Mouse (Mus musculus) megakaryocyte, embryonic 14.5 days (primary cell): ENCODE data around the gene Snx33. TPM values are rescaled to one million over a fixed set of nuclear protein-coding genes. Genes with fewer than 3 reads are reported as not detected.
A peak's percentile ranks its signal among the peaks of the same experiment; 100 is the strongest.
"Not testable (repeated sequence)": the region's sequence is repeated elsewhere in the genome, so short reads cannot be mapped to it uniquely, and the experiment has no call there.

Experiments used
- H3K27me3 ChIP-seq: replicated peaks from 2 replicates; pipeline ENCODE3; 2012; ENCODE audit warnings: inconsistent platforms
- H3K36me3 ChIP-seq: replicated peaks from 2 replicates; pipeline ENCODE3; 2012; ENCODE audit warnings: low read length, inconsistent platforms, mixed read lengths
- H3K4me1 ChIP-seq: 2 replicates; pipeline ENCODE4 v1.6.1; 2012; ENCODE audit warnings: inconsistent platforms
- H3K4me3 ChIP-seq: replicated peaks from 2 replicates; pipeline ENCODE3; 2012; ENCODE audit warnings: moderate library complexity, mild to moderate bottlenecking, inconsistent platforms
- H3K9me3 ChIP-seq: 2 replicates; pipeline ENCODE4 v1.6.1; 2012; ENCODE audit warnings: inconsistent platforms
- FLI1 ChIP-seq: IDR thresholded peaks from 2 replicates; pipeline ENCODE4 v1.6.1; 2012; ENCODE audit warnings: low read length, inconsistent platforms, mixed read lengths
- GATA1 ChIP-seq: IDR thresholded peaks from 3 replicates; pipeline ENCODE4 v1.6.1; 2012; ENCODE audit warnings: mixed read lengths, low read length, inconsistent platforms, borderline replicate concordance
- polyA plus RNA-seq: library from polyadenylated mRNA; stranded (reverse); fragments of >175 nt; gene quantifications from 2 replicates; pipeline ENCODE4 v1.2.3, GENCODE M21; 2012; ENCODE audit warnings: low replicate concordance; ENCODE audit not compliant: insufficient read depth

Snx33 gene
- polyA plus RNA-seq, 1 experiment, result 0.19 TPM

- Histone ChIP-seq H3K9me3 (no peaks in the 10 kb centered on the region), H3K4me3 (no peak overlapping the region), H3K36me3 (peaks cover 7% of the 10 kb centered on the region), H3K27me3 (peaks cover 65% of the 10 kb centered on the region), H3K4me1 (no peaks in the 10 kb centered on the region)
- no peak for TF ChIP-seq GATA1
- no peak for TF ChIP-seq FLI1
Observed at GRCm38 (mm10) chr9:56913991-56914390, 14.2 kb downstream of the Snx33 start.

DNA sequence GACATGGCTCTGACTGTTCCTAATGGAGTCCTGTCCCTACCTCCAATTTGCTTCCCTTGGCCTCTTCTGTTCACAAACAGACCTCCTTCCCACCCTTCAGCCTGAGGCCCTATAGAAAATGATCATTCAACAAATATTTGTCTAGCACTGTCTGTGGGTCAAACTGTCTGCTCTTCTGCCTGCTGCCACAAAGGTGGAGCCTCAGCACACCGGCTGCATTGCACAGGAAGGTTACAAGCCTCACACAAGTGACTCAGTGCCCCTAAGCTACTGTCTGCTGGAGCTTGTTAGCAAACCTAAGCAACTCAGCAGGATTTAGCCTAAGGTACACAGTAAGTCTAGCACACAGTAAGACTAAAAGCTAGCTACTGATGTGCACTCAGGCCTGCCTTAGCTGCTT, 17.2 kb downstream of the Snx33 start:
- no peaks in the 10 kb centered on the region for H3K9me3 ChIP-seq
- H3K4me1 ChIP-seq, result peaks cover 5% of the 10 kb centered on the region; the same call in 1 of the 2 replicates
- no peak for TF ChIP-seq FLI1
- TF ChIP-seq GATA1, result no peak
- H3K36me3 ChIP-seq, result no peaks in the 10 kb centered on the region
- no peak overlapping the region for H3K4me3 ChIP-seq
- peaks cover 62% of the 10 kb centered on the region for H3K27me3 ChIP-seq

DNA sequence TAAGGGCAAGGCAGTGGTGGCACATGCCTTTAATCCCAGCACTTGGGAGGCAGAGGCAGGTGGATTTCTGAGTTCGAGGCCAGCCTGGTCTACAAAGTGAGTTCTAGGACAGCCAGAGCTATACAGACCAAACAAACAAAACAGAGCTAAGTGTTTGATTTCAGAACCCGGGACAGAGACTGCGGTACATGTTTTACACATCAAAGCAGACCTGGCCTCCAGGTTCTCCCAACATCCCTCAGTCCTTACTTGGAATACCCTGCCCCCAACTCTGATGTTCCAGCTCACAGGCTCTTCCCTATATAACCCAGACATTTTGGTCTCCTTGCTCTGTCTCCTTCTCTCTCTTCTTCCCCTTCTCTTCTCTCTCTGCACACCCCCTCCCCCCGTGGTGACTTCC, 18.2 kb downstream of the Snx33 start:
- not testable (repeated sequence) for H3K9me3 ChIP-seq, H3K4me3 ChIP-seq, H3K4me1 ChIP-seq, H3K36me3 ChIP-seq
- peaks cover 63% of the 10 kb centered on the region for H3K27me3 ChIP-seq

DNA sequence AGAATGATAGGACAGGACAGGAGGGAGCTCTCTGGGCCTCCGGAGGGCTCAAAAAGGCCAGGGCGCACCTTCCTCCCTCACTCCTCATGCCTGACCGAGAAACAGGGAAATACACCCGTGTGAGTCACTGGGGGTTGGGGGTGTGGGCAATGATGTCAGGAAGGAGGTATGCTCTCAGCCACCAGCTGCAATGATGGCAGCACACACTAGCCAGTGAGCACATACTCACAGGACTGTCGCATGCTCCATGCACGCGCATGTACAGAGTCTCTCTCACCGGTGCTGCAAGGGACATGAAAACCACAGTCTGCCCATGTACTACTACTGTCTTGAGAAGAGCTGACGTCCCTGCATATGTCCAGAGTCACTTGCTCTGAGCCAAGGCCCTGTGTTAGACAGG, 20.6 kb downstream of the Snx33 start:
- TF ChIP-seq FLI1 (no peak), GATA1 (no peak)
- Histone ChIP-seq H3K4me3 (peak overlapping the region; percentile 62), H3K4me1 (peaks cover 5% of the 10 kb centered on the region; the same call in 1 of the 2 replicates), H3K36me3 (no peaks in the 10 kb centered on the region), H3K9me3 (no peaks in the 10 kb centered on the region), H3K27me3 (peaks cover 57% of the 10 kb centered on the region)

GRCm38 (mm10) chr9:56903662-56904061, 24.5 kb downstream of the Snx33 start:
- Histone ChIP-seq H3K27me3 (peaks cover 49% of the 10 kb centered on the region), H3K9me3 (no peaks in the 10 kb centered on the region), H3K36me3 (no peaks in the 10 kb centered on the region), H3K4me1 (peaks cover 11% of the 10 kb centered on the region; the same call in 1 of the 2 replicates), H3K4me3 (no peak overlapping the region)
- TF ChIP-seq FLI1 (no peak), GATA1 (no peak)

DNA sequence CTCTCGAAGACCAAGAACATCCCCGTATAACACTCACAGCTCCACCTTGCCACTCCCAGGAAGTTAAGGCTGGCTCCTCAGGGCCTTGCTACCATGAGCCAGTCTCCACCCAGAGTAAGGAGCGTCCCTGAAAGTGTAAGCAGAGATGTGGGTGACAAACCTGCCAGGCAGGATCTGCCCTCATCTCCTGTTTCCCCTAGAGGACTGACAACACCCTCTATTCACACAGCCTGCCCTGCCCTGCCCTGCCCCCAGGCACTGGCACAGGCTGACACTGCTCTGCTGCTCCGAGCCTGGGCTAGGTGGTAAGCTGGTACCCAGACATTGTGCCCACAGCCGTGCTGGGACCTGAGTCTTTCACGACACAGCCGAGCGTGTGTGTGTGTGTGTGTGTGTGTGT, 27.0 kb downstream of the Snx33 start:
- Histone ChIP-seq H3K27me3 (peaks cover 64% of the 10 kb centered on the region), H3K36me3 (no peaks in the 10 kb centered on the region), H3K4me1 (peaks cover 6% of the 10 kb centered on the region; the same call in 1 of the 2 replicates), H3K4me3 (no peak overlapping the region), H3K9me3 (no peaks in the 10 kb centered on the region)
- TF ChIP-seq GATA1 (no peak), FLI1 (no peak)

- H3K4me1 ChIP-seq, result peaks cover 6% of the 10 kb centered on the region; the same call in 1 of the 2 replicates
- H3K4me3 ChIP-seq, result no peak overlapping the region
- peaks cover 65% of the 10 kb centered on the region for H3K27me3 ChIP-seq
- TF ChIP-seq FLI1, result no peak
- no peak for TF ChIP-seq GATA1
- H3K36me3 ChIP-seq, result no peaks in the 10 kb centered on the region
- H3K9me3 ChIP-seq, result no peaks in the 10 kb centered on the region
Observed at GRCm38 (mm10) chr9:56900571-56900970, 27.6 kb downstream of the Snx33 start.

GRCm38 (mm10) chr9:56900060-56900459, 28.1 kb downstream of the Snx33 start:
- TF ChIP-seq FLI1, result no peak
- no peak for TF ChIP-seq GATA1
- H3K4me1 ChIP-seq, result peaks cover 6% of the 10 kb centered on the region; the same call in 1 of the 2 replicates
- H3K36me3 ChIP-seq, result no peaks in the 10 kb centered on the region
- H3K9me3 ChIP-seq, result no peaks in the 10 kb centered on the region
- H3K27me3 ChIP-seq, result peaks cover 65% of the 10 kb centered on the region
- H3K4me3 ChIP-seq, result no peak overlapping the region

GRCm38 (mm10) chr9:56899409-56899808, 28.8 kb downstream of the Snx33 start:
- Histone ChIP-seq H3K27me3 (peaks cover 69% of the 10 kb centered on the region), H3K4me1 (peaks cover 7% of the 10 kb centered on the region; the same call in 1 of the 2 replicates), H3K36me3 (no peaks in the 10 kb centered on the region), H3K4me3 (no peak overlapping the region), H3K9me3 (no peaks in the 10 kb centered on the region)
- no peak for TF ChIP-seq GATA1
- TF ChIP-seq FLI1, result no peak

- no peak overlapping the region for H3K4me3 ChIP-seq
- H3K27me3 ChIP-seq, result peaks cover 82% of the 10 kb centered on the region
- no peak for TF ChIP-seq GATA1
- TF ChIP-seq FLI1, result no peak
- H3K4me1 ChIP-seq, result peaks cover 19% of the 10 kb centered on the region
- no peaks in the 10 kb centered on the region for H3K9me3 ChIP-seq
- H3K36me3 ChIP-seq, result no peaks in the 10 kb centered on the region
Observed at GRCm38 (mm10) chr9:56896779-56897178, 31.4 kb downstream of the Snx33 start.

GRCm38 (mm10) chr9:56894006-56894405, 34.2 kb downstream of the Snx33 start:
- H3K4me3 ChIP-seq, result no peak overlapping the region
- H3K36me3 ChIP-seq, result no peaks in the 10 kb centered on the region
- no peaks in the 10 kb centered on the region for H3K9me3 ChIP-seq
- peaks cover 88% of the 10 kb centered on the region for H3K27me3 ChIP-seq
- no peak for TF ChIP-seq FLI1
- TF ChIP-seq GATA1, result no peak
- peaks cover 24% of the 10 kb centered on the region for H3K4me1 ChIP-seq
